Mouse (Mus musculus): ENCODE data around the gene Trim12a. TPM values are rescaled to one million over a fixed set of nuclear protein-coding genes. Genes with fewer than 3 reads are reported as not detected.
"Not testable (repeated sequence)": the region's sequence is repeated elsewhere in the genome, so short reads cannot be mapped to it uniquely, and the experiment has no call there.

Gene Trim12a
- polyA plus RNA-seq (2014; fragmentation: Nextera tagmentation; extraction: Ambion mirVana): 6.2 and 7.1 TPM in 2 replicates

DNA sequence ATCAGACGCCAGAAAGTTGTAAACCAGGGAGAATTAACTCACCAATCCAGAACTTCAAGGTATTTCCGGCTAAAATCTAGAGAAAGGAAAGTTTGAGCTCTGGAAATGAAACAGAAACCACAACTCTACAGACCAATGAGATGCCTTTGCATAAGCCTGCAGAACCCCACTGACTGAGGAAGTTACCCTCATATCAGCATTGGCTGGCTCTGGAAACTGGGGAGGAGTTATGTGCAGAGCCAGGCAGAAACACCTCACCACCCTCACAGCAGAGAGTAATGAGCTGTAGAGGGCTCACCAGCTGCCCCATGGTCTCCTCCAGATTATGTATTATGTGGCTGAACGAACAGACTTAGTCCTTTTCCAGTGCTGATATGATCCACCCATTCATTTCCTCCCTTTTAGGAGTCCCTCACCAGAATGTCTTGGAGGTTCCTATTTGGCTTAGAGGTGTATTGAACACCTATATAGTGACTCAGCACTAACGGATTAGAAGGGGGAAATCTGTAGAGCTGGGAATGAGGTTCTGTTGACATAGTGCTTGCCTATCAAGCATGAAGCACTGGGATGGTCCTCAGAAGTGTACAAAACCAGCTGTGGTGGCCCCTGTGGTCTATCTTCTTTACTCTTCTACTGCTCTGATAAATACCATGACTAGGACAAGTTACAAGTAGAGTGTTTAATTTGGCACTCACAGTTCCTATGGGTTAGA, at the start of gene Trim12a:
Gene Trim12a, minus strand, starts transcription at position 98 of the 712 bp plus-strand sequence.
- H3K9ac ChIP-seq (replicated peaks; ENCODE audit: low read depth, low read length); H3K36me3 ChIP-seq (ENCODE audit: control insufficient read depth, insufficient read depth, low read length); H3K27ac ChIP-seq (ENCODE audit: low read length); H3K4me1 ChIP-seq (ENCODE audit: control insufficient read depth, insufficient read depth, low read length); H3K9me3 ChIP-seq (ENCODE audit: control insufficient read depth, low read depth, low read length); H3K27me3 ChIP-seq (ENCODE audit: control insufficient read depth, insufficient read depth, low read length): not testable (repeated sequence)
- 21% methylated on average over 4 of the region's 4 CpGs for WGBS
- ATAC-seq (ENCODE audit: insufficient number of reproducible peaks, insufficient read depth, low FRiP score, low read depth): peak; percentile 86
- Histone ChIP-seq H3K4me3 (ENCODE audit: low read depth, low read length) (peak within 1 kb of the TSS; percentile 31), H3K4me2 (replicated peaks; ENCODE audit: low read depth, low read length) (peak within 1 kb of the TSS; percentile 41)

DNA sequence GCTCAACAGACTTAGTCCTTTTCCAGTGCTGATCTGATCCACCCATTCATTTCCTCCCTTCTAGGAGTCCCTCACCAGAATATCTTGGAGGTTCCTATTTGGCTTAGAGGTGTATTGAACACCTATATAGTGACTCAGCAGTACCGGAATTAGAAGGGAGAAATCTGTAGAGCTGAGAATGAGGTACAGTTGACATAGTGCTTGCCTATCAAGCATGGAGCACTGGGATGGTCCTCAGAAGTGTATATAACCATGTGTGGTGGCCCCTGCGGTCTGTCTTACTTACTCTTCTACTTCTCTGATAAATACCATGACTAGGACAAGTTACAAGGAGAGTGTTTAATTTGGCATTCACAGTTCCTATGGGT, 38.3 kb upstream of the Trim12a start:
- WGBS: 70% methylated on average over 2 of the region's 2 CpGs
- ATAC-seq (ENCODE audit: insufficient number of reproducible peaks, insufficient read depth, low FRiP score, low read depth): no peak
- no peaks in the 10 kb centered on the region for H3K27me3 ChIP-seq (ENCODE audit: control insufficient read depth, insufficient read depth, low read length)
- peak overlapping the region; percentile 35; the same call in 1 of the 2 replicates for H3K4me3 ChIP-seq (ENCODE audit: low read depth, low read length)
- H3K36me3 ChIP-seq (ENCODE audit: control insufficient read depth, insufficient read depth, low read length): no peaks in the 10 kb centered on the region
- H3K9me3 ChIP-seq (ENCODE audit: control insufficient read depth, low read depth, low read length): no peaks in the 10 kb centered on the region
- H3K4me2 ChIP-seq (replicated peaks; ENCODE audit: low read depth, low read length): no peak overlapping the region
- no peaks in the 10 kb centered on the region for H3K4me1 ChIP-seq (ENCODE audit: control insufficient read depth, insufficient read depth, low read length)
- no peak overlapping the region for H3K27ac ChIP-seq (ENCODE audit: low read length)
- H3K9ac ChIP-seq (replicated peaks; ENCODE audit: low read depth, low read length): no peak overlapping the region

DNA sequence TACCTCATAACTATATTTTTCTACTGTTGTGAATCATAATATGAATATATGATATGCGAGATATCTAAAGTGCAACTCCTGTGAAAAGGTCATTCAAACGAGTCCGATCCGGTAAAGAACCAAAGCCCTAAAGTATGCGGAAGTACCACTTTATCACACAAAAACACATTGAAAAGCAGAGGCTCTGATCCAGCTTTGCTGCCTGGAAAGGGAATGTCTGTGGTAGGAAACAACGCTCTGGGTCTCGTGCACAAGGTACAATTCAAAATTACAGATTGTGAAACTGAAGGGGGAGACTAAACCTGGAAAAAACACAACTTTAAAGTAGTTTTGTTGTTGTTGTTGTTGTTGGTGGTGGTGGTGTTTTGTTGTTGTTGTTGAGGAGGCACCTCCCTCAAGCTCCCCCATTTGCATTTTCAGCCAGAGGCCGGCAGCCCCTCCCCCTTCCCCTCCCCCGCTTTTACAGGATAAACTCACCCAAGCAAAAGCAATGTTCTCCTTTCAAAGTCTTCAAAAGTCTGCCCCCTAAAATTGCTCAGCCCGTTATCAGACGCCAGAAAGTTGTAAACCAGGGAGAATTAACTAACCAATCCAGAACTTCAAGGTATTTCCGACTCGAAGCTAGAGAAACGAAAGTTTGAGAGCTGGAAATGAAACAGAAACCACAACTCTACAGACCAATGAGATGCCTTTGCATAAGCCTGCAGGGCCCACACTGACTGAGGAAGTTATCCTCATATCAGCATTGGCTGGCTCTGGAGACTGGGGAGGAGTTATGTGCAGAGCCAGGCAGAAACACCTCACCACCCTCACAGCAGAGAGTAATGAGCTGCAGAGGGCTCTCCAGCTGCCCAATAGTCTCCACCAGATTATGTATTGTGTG, 37.7 kb upstream of the Trim12a start, which contains the start of gene Trim12c:
Gene Trim12c, minus strand, starts transcription at position 646 of the 883 bp plus-strand sequence.
- peak within 1 kb of the TSS; percentile 35 for H3K4me3 ChIP-seq (ENCODE audit: low read depth, low read length)
- no peaks in the 10 kb centered on the region for H3K4me1 ChIP-seq (ENCODE audit: control insufficient read depth, insufficient read depth, low read length)
- H3K27me3 ChIP-seq (ENCODE audit: control insufficient read depth, insufficient read depth, low read length): no peaks in the 10 kb centered on the region
- no peaks in the 10 kb centered on the region for H3K36me3 ChIP-seq (ENCODE audit: control insufficient read depth, insufficient read depth, low read length)
- peak within 1 kb of the TSS; percentile 52 for H3K4me2 ChIP-seq (replicated peaks; ENCODE audit: low read depth, low read length)
- H3K27ac ChIP-seq (ENCODE audit: low read length): no peak within 1 kb of the TSS
- ATAC-seq (ENCODE audit: insufficient number of reproducible peaks, insufficient read depth, low FRiP score, low read depth): peak; percentile 100
- 5% methylated on average over 14 of the region's 14 CpGs for WGBS
- no peak within 1 kb of the TSS for H3K9ac ChIP-seq (replicated peaks; ENCODE audit: low read depth, low read length)
- H3K9me3 ChIP-seq (ENCODE audit: control insufficient read depth, low read depth, low read length): no peaks in the 10 kb centered on the region

GRCm38 (mm10) chr7:104348043-104348442, 32.8 kb upstream of the Trim12a start:
- H3K4me3 ChIP-seq (ENCODE audit: low read depth, low read length): not testable (repeated sequence)

GRCm38 (mm10) chr7:104340744-104341143, 25.5 kb upstream of the Trim12a start:
- H3K4me2 ChIP-seq (replicated peaks; ENCODE audit: low read depth, low read length); H3K27me3 ChIP-seq (ENCODE audit: control insufficient read depth, insufficient read depth, low read length); H3K9me3 ChIP-seq (ENCODE audit: control insufficient read depth, low read depth, low read length); ATAC-seq (ENCODE audit: insufficient number of reproducible peaks, insufficient read depth, low FRiP score, low read depth); H3K36me3 ChIP-seq (ENCODE audit: control insufficient read depth, insufficient read depth, low read length); H3K9ac ChIP-seq (replicated peaks; ENCODE audit: low read depth, low read length); H3K4me3 ChIP-seq (ENCODE audit: low read depth, low read length); H3K4me1 ChIP-seq (ENCODE audit: control insufficient read depth, insufficient read depth, low read length); H3K27ac ChIP-seq (ENCODE audit: low read length): not testable (repeated sequence)
- 83% methylated on average over 2 of the region's 4 CpGs for WGBS

More at GRCm38 (mm10) chr7:104348043-104348442, 32.8 kb upstream of the Trim12a start:
- H3K4me1 ChIP-seq (ENCODE audit: control insufficient read depth, insufficient read depth, low read length); H3K36me3 ChIP-seq (ENCODE audit: control insufficient read depth, insufficient read depth, low read length); H3K4me2 ChIP-seq (replicated peaks; ENCODE audit: low read depth, low read length); H3K27me3 ChIP-seq (ENCODE audit: control insufficient read depth, insufficient read depth, low read length); ATAC-seq (ENCODE audit: insufficient number of reproducible peaks, insufficient read depth, low FRiP score, low read depth); H3K27ac ChIP-seq (ENCODE audit: low read length); H3K9me3 ChIP-seq (ENCODE audit: control insufficient read depth, low read depth, low read length); H3K9ac ChIP-seq (replicated peaks; ENCODE audit: low read depth, low read length): not testable (repeated sequence)
- 87% methylated on average over 4 of the region's 4 CpGs for WGBS

- H3K27me3 ChIP-seq (ENCODE audit: control insufficient read depth, insufficient read depth, low read length); H3K9ac ChIP-seq (replicated peaks; ENCODE audit: low read depth, low read length); H3K4me3 ChIP-seq (ENCODE audit: low read depth, low read length); H3K4me1 ChIP-seq (ENCODE audit: control insufficient read depth, insufficient read depth, low read length); H3K36me3 ChIP-seq (ENCODE audit: control insufficient read depth, insufficient read depth, low read length); H3K4me2 ChIP-seq (replicated peaks; ENCODE audit: low read depth, low read length); ATAC-seq (ENCODE audit: insufficient number of reproducible peaks, insufficient read depth, low FRiP score, low read depth); H3K27ac ChIP-seq (ENCODE audit: low read length); H3K9me3 ChIP-seq (ENCODE audit: control insufficient read depth, low read depth, low read length): not testable (repeated sequence)
- 80% methylated on average over 3 of the region's 3 CpGs for WGBS
These were observed 20.3 kb upstream of the Trim12a start for GRCm38 (mm10) chr7:104335547-104335946.

- not testable (repeated sequence) for H3K27me3 ChIP-seq (ENCODE audit: control insufficient read depth, insufficient read depth, low read length); H3K9ac ChIP-seq (replicated peaks; ENCODE audit: low read depth, low read length); ATAC-seq (ENCODE audit: insufficient number of reproducible peaks, insufficient read depth, low FRiP score, low read depth); H3K27ac ChIP-seq (ENCODE audit: low read length); H3K4me2 ChIP-seq (replicated peaks; ENCODE audit: low read depth, low read length); H3K4me3 ChIP-seq (ENCODE audit: low read depth, low read length); H3K4me1 ChIP-seq (ENCODE audit: control insufficient read depth, insufficient read depth, low read length); H3K36me3 ChIP-seq (ENCODE audit: control insufficient read depth, insufficient read depth, low read length); H3K9me3 ChIP-seq (ENCODE audit: control insufficient read depth, low read depth, low read length)
- 93% methylated on average over 2 of the region's 2 CpGs for WGBS
These were observed 13.9 kb upstream of the Trim12a start, which contains the start of gene Trim34b for GRCm38 (mm10) chr7:104329171-104329570. Gene Trim34b, plus strand, starts transcription at chr7:104329471.

- Histone ChIP-seq H3K27me3 (ENCODE audit: control insufficient read depth, insufficient read depth, low read length) (no peaks in the 10 kb centered on the region), H3K4me2 (replicated peaks; ENCODE audit: low read depth, low read length) (no peak overlapping the region), H3K4me3 (ENCODE audit: low read depth, low read length) (no peak overlapping the region), H3K9ac (replicated peaks; ENCODE audit: low read depth, low read length) (no peak overlapping the region), H3K4me1 (ENCODE audit: control insufficient read depth, insufficient read depth, low read length) (no peaks in the 10 kb centered on the region), H3K36me3 (ENCODE audit: control insufficient read depth, insufficient read depth, low read length) (no peaks in the 10 kb centered on the region), H3K9me3 (ENCODE audit: control insufficient read depth, low read depth, low read length) (no peaks in the 10 kb centered on the region), H3K27ac (ENCODE audit: low read length) (no peak overlapping the region)
- 69% methylated on average over 9 of the region's 9 CpGs for WGBS
- no peak for ATAC-seq (ENCODE audit: insufficient number of reproducible peaks, insufficient read depth, low FRiP score, low read depth)
These were observed 6.8 kb upstream of the Trim12a start for GRCm38 (mm10) chr7:104322028-104322427.

All from stomach, embryonic 14.5 days (tissue).